Mouse (Mus musculus) ES-E14 (cell line): ENCODE data around the gene Sox1.

Experiments
- CHD2 ChIP-seq: IDR thresholded peaks from 2 replicates; pipeline ENCODE4 v1.6.1; 2014; ENCODE audit warnings: mild to moderate bottlenecking, low read depth, low read length, inconsistent platforms
- HCFC1 ChIP-seq: IDR thresholded peaks from 2 replicates; pipeline ENCODE4 v1.6.1; 2012; ENCODE audit warnings: low read length, inconsistent platforms, borderline replicate concordance; ENCODE audit not compliant: insufficient read depth
- MAFK ChIP-seq: IDR thresholded peaks from 2 replicates; pipeline ENCODE4 v1.6.1; 2014; ENCODE audit warnings: mild to moderate bottlenecking, low read depth, low read length, inconsistent platforms; ENCODE audit not compliant: insufficient read depth
- ZC3H11A ChIP-seq: IDR thresholded peaks from 2 replicates; pipeline ENCODE4 v1.6.1; 2012; ENCODE audit warnings: low read depth, mild to moderate bottlenecking, inconsistent platforms, low read length, borderline replicate concordance
- ZNF384 ChIP-seq: IDR thresholded peaks from 2 replicates; pipeline ENCODE4 v1.6.1; 2012; ENCODE audit warnings: low read depth, low read length, inconsistent platforms

- TF ChIP-seq ZC3H11A (no peak), MAFK (no peak), CHD2 (no peak), ZNF384 (no peak), HCFC1 (no peak)
Measured at GRCm38 (mm10) chr8:12345881-12346280, 49.2 kb upstream of the Sox1 start.
